Mouse (Mus musculus) macrophage (primary cell): ENCODE measurements around the gene Acads. TPM values are rescaled to one million over a fixed set of nuclear protein-coding genes. Genes with fewer than 3 reads are reported as not detected.
"Not testable (repeated sequence)": the region's sequence is repeated elsewhere in the genome, so short reads cannot be mapped to it uniquely, and the experiment has no call there.

Experiments
- H3K27ac ChIP-seq: fragments of 350-480 bp; formaldehyde crosslinking; 2 replicates; pipeline ENCODE4 v1.9.0; 2021
- H3K36me3 ChIP-seq: fragments of 350-480 bp; formaldehyde crosslinking; 2 replicates; pipeline ENCODE4 v1.9.0; 2021; ENCODE audit errors: inconsistent target
- H3K4me3 ChIP-seq: fragments of 350-480 bp; formaldehyde crosslinking; 2 replicates; pipeline ENCODE4 v1.9.0; 2021; ENCODE audit errors: inconsistent target
- H3K79me2 ChIP-seq: fragments of 350-480 bp; formaldehyde crosslinking; 2 replicates; pipeline ENCODE4 v1.9.0; 2021; ENCODE audit errors: inconsistent target
- WGBS: methylation state at CpG from one replicate; pipeline ENCODE4 v1.1.7; 2026; ENCODE audit warnings: inconsistent platforms; ENCODE audit not compliant: missing documents; 5-methylcytosine and 5-hydroxymethylcytosine counted together
- polyA plus RNA-seq: library from polyadenylated mRNA; stranded (reverse); fragments of 250-400 nt; gene quantifications from 3 replicates; pipeline ENCODE4 v1.2.4, GENCODE M21; 2018; ENCODE audit warnings: inconsistent platforms
- total RNA-seq, 78 experiments: library from RNA; depleted of rRNA; stranded (reverse); fragments of 250-400 nt; gene quantifications; 1 replicate in 9 of 78; 2 replicates in 24 of 78; 3 replicates in 43 of 78; 4 replicates in 2 of 78; pipeline ENCODE4 v1.2.4; 2018; ENCODE audit warnings: inconsistent platforms in 56 of 78

Gene Acads
- total RNA-seq (2018; cell fraction: chromatin; rRNA removed) = 10 to 100 TPM in 17 of 26 experiments, 1 to 10 TPM in 9; 2.1 to 33.3 (median 14.4) TPM
- 10 to 100 TPM; 11.0 to 37.6 (median 22.1) TPM for total RNA-seq (2018; cell fraction: cytosol; rRNA removed)
- 10 to 100 TPM in 14 of 26 experiments, 1 to 10 TPM in 12; 5.3 to 26.7 (median 10.1) TPM for total RNA-seq (2018; cell fraction: nucleus; rRNA removed)
- polyA plus RNA-seq = 18.4 to 32.1 TPM (median 30.6 TPM) in 3 replicates

GRCm38 (mm10) chr5:115118961-115119570, at the start of gene Acads:
Gene Acads (minus strand): TSS chr5:115119346.
- Histone ChIP-seq H3K4me3 (peak within 1 kb of the TSS; percentile 75), H3K27ac (no peak within 1 kb of the TSS), H3K36me3 (no peaks in the 10 kb centered on the region; the same call in 1 of the 2 replicates), H3K79me2 (peaks cover 14% of the 10 kb centered on the region; the same call in 1 of the 2 replicates)
- under 1% methylated on average over 39 of the region's 39 CpGs for WGBS

DNA sequence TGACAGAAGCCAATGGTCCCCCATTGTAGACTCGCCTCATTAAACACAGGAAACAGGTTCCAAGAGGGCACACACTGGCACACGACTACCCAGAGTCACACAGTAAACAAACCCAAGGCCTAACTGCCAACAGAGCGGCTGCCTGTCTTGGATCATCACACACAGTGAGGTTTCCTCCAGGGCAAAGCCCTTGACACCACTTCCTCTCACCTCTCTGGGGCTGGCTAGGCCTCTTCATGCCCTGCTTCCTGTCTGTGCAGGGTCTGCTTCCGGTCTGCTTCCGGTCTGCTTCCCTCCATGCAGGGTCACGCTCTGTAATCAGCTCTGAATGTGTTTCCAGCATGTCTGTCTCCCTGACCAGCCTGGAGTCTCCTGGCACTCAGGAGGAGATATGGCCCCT, 48.2 kb upstream of the Acads start:
- H3K79me2 ChIP-seq = no peaks in the 10 kb centered on the region
- no peak overlapping the region for H3K4me3 ChIP-seq
- no peak overlapping the region for H3K27ac ChIP-seq
- 22% methylated on average over 6 of the region's 6 CpGs for WGBS
- no peaks in the 10 kb centered on the region for H3K36me3 ChIP-seq

DNA sequence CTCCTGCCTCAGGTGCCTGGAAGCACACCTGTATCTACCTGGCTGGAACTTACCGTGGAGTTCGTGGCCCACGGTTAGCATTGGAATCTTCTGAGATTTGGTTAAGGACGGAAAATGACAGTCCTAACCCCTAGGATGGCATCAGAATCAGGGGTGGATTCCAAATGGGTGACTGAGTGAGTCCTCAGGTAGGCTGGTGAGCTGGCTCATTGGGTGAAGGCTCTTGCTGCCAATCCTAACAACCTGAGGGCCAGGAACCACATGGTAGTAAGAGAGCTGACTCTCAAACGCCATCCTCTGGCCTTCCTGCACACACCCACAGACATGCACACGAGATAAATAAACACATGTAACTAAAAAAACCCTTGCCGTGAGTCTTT, 47.7 kb upstream of the Acads start:
- Histone ChIP-seq H3K79me2 (no peaks in the 10 kb centered on the region), H3K27ac (no peak overlapping the region), H3K4me3 (no peak overlapping the region), H3K36me3 (no peaks in the 10 kb centered on the region)
- 84% methylated on average over 7 of the region's 7 CpGs for WGBS

- WGBS = 85% methylated on average over 11 of the region's 11 CpGs
- H3K36me3 ChIP-seq = no peaks in the 10 kb centered on the region
- no peak overlapping the region for H3K4me3 ChIP-seq
- H3K79me2 ChIP-seq = no peaks in the 10 kb centered on the region
- H3K27ac ChIP-seq = no peak overlapping the region
Measured at GRCm38 (mm10) chr5:115165895-115166814, 47.0 kb upstream of the Acads start.

DNA sequence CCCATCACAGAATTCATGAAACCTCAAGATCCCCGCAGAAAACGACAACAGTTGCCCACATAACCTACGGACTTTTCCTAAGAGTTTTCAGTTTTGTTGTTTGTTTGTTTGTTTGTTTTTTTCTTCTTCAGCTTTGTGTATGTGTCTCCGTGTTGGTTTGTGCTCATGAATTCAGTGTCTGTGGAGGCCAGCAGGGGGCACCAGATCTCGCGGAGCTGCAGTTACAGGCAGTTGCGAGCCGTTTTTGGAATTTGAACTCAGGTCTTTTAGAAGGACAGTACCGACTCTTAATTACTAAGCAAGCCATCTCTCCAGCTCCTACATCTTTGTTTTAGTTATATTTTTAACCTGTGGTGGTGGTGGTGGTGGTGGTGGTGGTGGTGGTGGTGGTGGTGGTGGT, 46.2 kb upstream of the Acads start:
- WGBS = 81% methylated on average over 8 of the region's 9 CpGs
- Histone ChIP-seq H3K79me2 (no peaks in the 10 kb centered on the region), H3K36me3 (no peaks in the 10 kb centered on the region), H3K27ac (no peak overlapping the region), H3K4me3 (no peak overlapping the region)

DNA sequence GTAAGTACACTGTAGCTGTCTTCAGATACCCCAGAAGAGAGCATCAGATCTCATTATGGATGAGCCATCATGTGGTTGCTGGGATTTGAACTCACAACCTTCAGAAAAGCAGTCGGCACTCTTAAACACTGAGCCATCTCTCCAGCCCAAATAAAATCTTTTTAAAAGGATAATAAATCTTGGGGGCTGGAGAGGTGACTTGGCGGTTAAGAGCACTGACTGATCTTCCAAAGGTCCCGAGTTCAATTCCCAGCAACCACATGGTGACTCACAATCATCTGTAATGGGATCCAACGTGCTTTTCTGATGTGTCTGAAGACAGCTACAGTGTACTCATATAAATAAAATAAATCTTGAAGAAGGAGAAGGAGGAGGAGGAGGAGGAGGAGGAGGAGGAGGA, 45.3 kb upstream of the Acads start:
- not testable (repeated sequence) for H3K36me3 ChIP-seq, H3K79me2 ChIP-seq, H3K4me3 ChIP-seq, H3K27ac ChIP-seq
- WGBS = 86% methylated on average over 3 of the region's 4 CpGs

- Histone ChIP-seq H3K27ac (no peak overlapping the region), H3K36me3 (no peaks in the 10 kb centered on the region), H3K4me3 (no peak overlapping the region), H3K79me2 (no peaks in the 10 kb centered on the region)
- 81% methylated on average over 8 of the region's 8 CpGs for WGBS
Measured at GRCm38 (mm10) chr5:115163563-115163962, 44.4 kb upstream of the Acads start.

DNA sequence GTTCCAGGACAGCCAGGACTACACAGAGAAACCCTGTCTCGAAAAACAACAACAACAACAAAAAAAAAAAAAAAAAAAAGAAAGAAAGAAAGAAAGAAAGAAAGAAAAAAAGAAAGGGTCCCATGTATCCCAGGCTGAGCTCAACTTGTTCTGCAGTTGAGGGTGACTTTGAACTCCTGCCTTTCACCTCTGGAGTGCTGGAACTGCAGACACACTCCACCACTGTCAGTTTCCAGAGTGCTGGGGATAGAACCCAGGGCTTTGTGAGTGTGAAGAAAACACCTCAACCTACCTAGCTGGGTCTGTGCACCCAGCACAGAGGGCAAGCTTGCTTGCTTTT, 42.8 kb upstream of the Acads start:
- H3K27ac ChIP-seq, H3K36me3 ChIP-seq, H3K79me2 ChIP-seq, H3K4me3 ChIP-seq: not testable (repeated sequence)
- no CpG with 5 or more reads among the region's 1 CpGs for WGBS

DNA sequence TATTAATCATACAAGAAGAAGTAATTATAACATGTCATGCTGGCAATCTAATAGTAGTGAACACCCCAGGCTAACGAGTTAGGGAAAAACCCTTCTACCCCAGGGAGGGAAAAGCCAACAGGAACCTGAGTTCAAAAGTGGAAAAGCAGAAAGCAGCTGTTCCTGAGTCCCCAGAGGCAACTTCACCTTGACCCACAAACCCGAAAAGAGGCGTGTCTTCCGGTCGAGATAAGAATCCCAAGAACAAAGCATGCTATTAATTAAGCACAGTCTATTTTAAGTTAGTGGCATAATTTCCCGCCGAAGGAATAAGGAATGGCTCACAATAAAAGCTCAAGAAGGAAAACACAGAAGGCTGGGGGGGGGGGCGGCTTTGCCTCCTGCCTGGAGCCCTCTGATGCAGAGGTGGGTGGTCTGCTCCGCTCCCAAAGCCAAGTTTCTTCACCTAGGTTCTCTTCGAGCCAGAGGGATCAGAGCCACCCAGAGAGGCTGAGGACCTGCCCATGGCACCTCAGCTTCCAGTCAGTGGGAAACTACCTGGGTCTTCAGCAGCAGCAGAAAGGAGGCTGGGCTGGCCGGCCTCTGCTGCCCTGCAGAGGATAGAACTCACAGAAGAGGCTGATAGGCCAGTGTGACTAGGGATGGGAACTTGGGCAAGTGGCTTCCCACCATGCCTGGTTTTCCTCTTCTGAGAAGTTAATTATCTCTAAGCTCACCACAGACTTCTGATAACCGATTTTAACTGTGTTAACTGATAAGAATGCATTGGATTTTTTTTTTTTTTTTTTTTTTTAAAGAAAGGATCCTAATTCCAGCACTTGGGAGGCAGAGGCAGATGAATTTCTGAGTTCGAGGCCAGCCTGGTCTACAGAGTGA, 42.2 kb upstream of the Acads start:
- 15% methylated on average over 11 of the region's 13 CpGs for WGBS
- H3K4me3 ChIP-seq = no peak overlapping the region
- H3K27ac ChIP-seq = no peak overlapping the region

DNA sequence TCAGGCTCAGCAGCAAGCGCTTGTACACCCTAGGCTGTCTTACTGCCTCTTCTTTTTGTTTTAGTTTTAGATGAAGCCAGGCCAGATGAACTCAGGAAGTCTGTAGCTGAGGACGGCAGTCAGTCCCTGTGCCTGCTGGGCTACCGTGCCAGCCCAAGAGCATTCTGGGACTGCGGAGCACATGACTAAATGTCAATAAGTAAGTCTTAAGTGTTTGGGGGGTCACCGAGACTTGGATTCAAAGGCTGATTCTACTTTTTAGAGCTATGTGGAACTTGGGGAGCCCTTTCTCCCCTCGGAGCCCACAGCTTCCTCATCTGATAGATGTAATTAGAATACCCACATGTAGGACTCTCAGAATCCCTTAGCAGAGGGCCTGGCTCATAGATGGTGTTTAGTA, 41.5 kb upstream of the Acads start:
- 15% methylated on average over 6 of the region's 6 CpGs for WGBS
- no peak overlapping the region for H3K27ac ChIP-seq
- no peaks in the 10 kb centered on the region for H3K36me3 ChIP-seq
- no peak overlapping the region for H3K4me3 ChIP-seq
- H3K79me2 ChIP-seq = peaks cover 14% of the 10 kb centered on the region

More for the DNA sequence above, 42.2 kb upstream of the Acads start:
- no peaks in the 10 kb centered on the region for H3K36me3 ChIP-seq
- peaks cover 14% of the 10 kb centered on the region for H3K79me2 ChIP-seq

- no peaks in the 10 kb centered on the region for H3K36me3 ChIP-seq
- WGBS = 68% methylated on average over 12 of the region's 12 CpGs
- H3K79me2 ChIP-seq = peaks cover 28% of the 10 kb centered on the region
- H3K4me3 ChIP-seq = peak overlapping the region; percentile 50
- peak overlapping the region; percentile 93 for H3K27ac ChIP-seq
Measured at GRCm38 (mm10) chr5:115159165-115159564, 40.0 kb upstream of the Acads start.

GRCm38 (mm10) chr5:115158040-115158983, 39.2 kb upstream of the Acads start, which contains the start of gene Mlec:
Gene Mlec (minus strand): TSS chr5:115158179.
- H3K4me3 ChIP-seq = peak within 1 kb of the TSS; percentile 80
- H3K27ac ChIP-seq = peak within 1 kb of the TSS; percentile 93
- under 1% methylated on average over 75 of the region's 78 CpGs for WGBS
- H3K79me2 ChIP-seq = peaks cover 36% of the 10 kb centered on the region
- H3K36me3 ChIP-seq = no peaks in the 10 kb centered on the region

GRCm38 (mm10) chr5:115156933-115157589, 37.9 kb upstream of the Acads start:
- peaks cover 49% of the 10 kb centered on the region for H3K79me2 ChIP-seq
- H3K4me3 ChIP-seq = peak overlapping the region; percentile 80
- 2% methylated on average over 26 of the region's 26 CpGs for WGBS
- H3K36me3 ChIP-seq = no peaks in the 10 kb centered on the region
- H3K27ac ChIP-seq = peak overlapping the region; percentile 59
